Comparison of ENCODE assay signal across 10 mouse cellular contexts in the genomic region with DNA sequence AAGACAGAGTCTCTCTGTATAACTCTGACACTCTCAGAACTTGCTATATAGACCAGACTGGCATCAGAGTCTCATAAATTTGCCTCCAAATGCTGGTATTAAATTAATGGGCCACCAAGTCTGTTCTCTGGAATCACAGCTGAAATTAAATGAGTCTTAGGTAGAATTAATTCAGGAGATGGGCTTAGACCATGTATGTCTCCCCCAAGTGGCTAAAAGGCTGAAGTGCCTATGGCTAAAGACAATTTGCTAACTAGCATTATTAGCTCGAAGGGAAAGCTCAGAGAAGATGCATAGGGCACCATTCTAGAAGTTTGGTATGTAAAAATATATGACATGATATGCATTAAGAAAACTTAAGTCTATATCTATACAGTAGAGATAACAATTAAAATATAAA. TPM values are rescaled to one million over a fixed set of nuclear protein-coding genes. Genes with fewer than 3 reads are reported as not detected.
DNase-seq lines count a peak whose midpoint lies in the region; ATAC-seq and TF ChIP-seq lines count a peak whose summit lies in the region.
"Had no signal": no experiment of that assay in that cellular context is flagged by ENCODE, and none has a peak within 500 bp of the region (broad histone marks: within the 10 kb centered on the region; RNA-seq: fewer than 3 reads in every experiment).

No protein-coding gene starts in this region.

- DNase-seq in heart, postnatal 0 days (ENCODE audit: low spot score), result peak; percentile 62
- DNase-seq in 3T3-L1 (ENCODE audit: low read depth, low spot score) (peak; percentile 72), MN1 (ENCODE audit: low spot score) (peak; percentile 59)
- DNase-seq in embryo, embryonic 9.5 days (ENCODE audit: extremely low spot score), result peak; percentile 24
- DNase-seq in kidney, postnatal 10 days, result peak; percentile 70

- no peak for TF ChIP-seq EP300 in heart, postnatal 0 days (IDR thresholded peaks at IDR 0.05; ENCODE audit: low read depth)

- TF ChIP-seq CTCF in heart, postnatal 0 days (IDR thresholded peaks at IDR 0.05; ENCODE audit: low read depth), result peak; percentile 79

- H3K4me3 ChIP-seq in heart, postnatal 0 days (ENCODE audit: low read depth, low read length), result no peak overlapping the region
- no peak overlapping the region for H3K4me3 ChIP-seq in heart, embryonic 11.5 days (ENCODE audit: low read depth, low read length)
- H3K4me3 ChIP-seq in midbrain, embryonic 15.5 days, result no peak overlapping the region
- H3K4me3 ChIP-seq: myocyte had no signal

- H3K4me1 ChIP-seq in heart, postnatal 0 days (ENCODE audit: control insufficient read depth, insufficient read depth), result no peaks in the 10 kb centered on the region
- no peaks in the 10 kb centered on the region for H3K4me1 ChIP-seq in heart, embryonic 11.5 days (ENCODE audit: control insufficient read depth, insufficient read depth, low read length)
- no peaks in the 10 kb centered on the region for H3K4me1 ChIP-seq in midbrain, embryonic 15.5 days

- no peaks in the 10 kb centered on the region for H3K9me3 ChIP-seq in heart, postnatal 0 days (replicated peaks; ENCODE audit: control insufficient read depth, low read length)
- no peaks in the 10 kb centered on the region for H3K9me3 ChIP-seq in heart, embryonic 11.5 days (replicated peaks; ENCODE audit: control insufficient read depth, low read length)
- H3K9me3 ChIP-seq in midbrain, embryonic 15.5 days, result no peaks in the 10 kb centered on the region

- no peaks in the 10 kb centered on the region for H3K36me3 ChIP-seq in heart, postnatal 0 days (replicated peaks; ENCODE audit: control insufficient read depth, insufficient read depth, low read length)
- H3K36me3 ChIP-seq in heart, embryonic 11.5 days (ENCODE audit: control insufficient read depth, insufficient read depth, low read length), result no peaks in the 10 kb centered on the region
- peaks cover under 1% of the 10 kb centered on the region; the same call in 1 of the 2 replicates for H3K36me3 ChIP-seq in midbrain, embryonic 15.5 days (replicated peaks)

- H3K27me3 ChIP-seq in heart, postnatal 0 days (ENCODE audit: control insufficient read depth, insufficient read depth, low read length), result no peaks in the 10 kb centered on the region
- H3K27me3 ChIP-seq in heart, embryonic 11.5 days (ENCODE audit: control insufficient read depth, insufficient read depth, low read length), result no peaks in the 10 kb centered on the region
- H3K27me3 ChIP-seq in midbrain, embryonic 15.5 days (replicated peaks), result no peaks in the 10 kb centered on the region

- no peak for ATAC-seq in heart, postnatal 0 days (ENCODE audit: insufficient read depth, low read depth)
- ATAC-seq in heart, embryonic 11.5 days (replicated peaks; ENCODE audit: insufficient number of reproducible peaks, low FRiP score, low TSS enrichment), result no peak
- ATAC-seq in midbrain, embryonic 15.5 days (replicated peaks), result peak; percentile 63
- no peak for ATAC-seq in monocyte, adult 5-6 weeks (replicated peaks; ENCODE audit: insufficient number of reproducible peaks, low FRiP score, low TSS enrichment, poor library complexity, severe bottlenecking)

- H3K4me2 ChIP-seq in heart, postnatal 0 days (ENCODE audit: low read depth, low read length), result no peak overlapping the region
- H3K4me2 ChIP-seq in heart, embryonic 11.5 days, result no peak overlapping the region
- H3K4me2 ChIP-seq in midbrain, embryonic 15.5 days, result no peak overlapping the region

- H3K27ac ChIP-seq in heart, postnatal 0 days (ENCODE audit: low read depth), result no peak overlapping the region
- H3K27ac ChIP-seq in heart, embryonic 11.5 days (ENCODE audit: low read depth, low read length), result no peak overlapping the region
- no peak overlapping the region for H3K27ac ChIP-seq in midbrain, embryonic 15.5 days

- 30% methylated on average over 1 of the region's 1 CpGs for WGBS in heart, postnatal 0 days
- 69% methylated on average over 1 of the region's 1 CpGs for WGBS in heart, embryonic 11.5 days (ENCODE audit: insufficient replicate concordance)
- WGBS in midbrain, embryonic 15.5 days, result 33% methylated on average over 1 of the region's 1 CpGs

- no peak overlapping the region for H3K9ac ChIP-seq in heart, postnatal 0 days (replicated peaks; ENCODE audit: low read depth, low read length)
- no peak overlapping the region for H3K9ac ChIP-seq in heart, embryonic 11.5 days (ENCODE audit: low read depth, low read length)
- H3K9ac ChIP-seq in midbrain, embryonic 15.5 days, result no peak overlapping the region

RNA-seq across cellular contexts. Expression of a gene that starts 29.7 kb away (rescaled TPM):
- 31.8 and 32.0 TPM in 2 replicates for total RNA-seq in heart, postnatal 0 days (2014; rRNA removed; ENCODE audit: low replicate concordance)
- polyA plus RNA-seq in heart, postnatal 0 days (2015; fragmentation: Nextera tagmentation; extraction: Ambion mirVana), result 25.2 and 26.9 TPM in 2 replicates
- polyA plus RNA-seq in heart, embryonic 11.5 days (2014; fragmentation: Nextera tagmentation; extraction: Ambion mirVana), result 41.1 and 42.0 TPM in 2 replicates
- polyA plus RNA-seq in midbrain, embryonic 15.5 days (2015; fragmentation: Nextera tagmentation; extraction: Ambion mirVana), result 104 and 108 TPM in 2 replicates
- total RNA-seq in monocyte, adult 5-6 weeks (2017), result 7.7 to 16.5 TPM (median 9.2 TPM) in 3 replicates

RNA-seq across cellular contexts. Expression of a gene that starts 30.2 kb away (rescaled TPM):
- not detected in 2 replicates for total RNA-seq in heart, postnatal 0 days (2014; rRNA removed; ENCODE audit: low replicate concordance)
- 0.11 and 0.29 TPM in 2 replicates for polyA plus RNA-seq in heart, postnatal 0 days (2015; fragmentation: Nextera tagmentation; extraction: Ambion mirVana)
- polyA plus RNA-seq in heart, embryonic 11.5 days (2014; fragmentation: Nextera tagmentation; extraction: Ambion mirVana), result 0.19 TPM in 1 of 2 replicates, not detected in the other
- 0.65 and 0.93 TPM in 2 replicates for polyA plus RNA-seq in midbrain, embryonic 15.5 days (2015; fragmentation: Nextera tagmentation; extraction: Ambion mirVana)
- total RNA-seq in monocyte, adult 5-6 weeks (2017), result not detected in 3 replicates
- total RNA-seq: hematopoietic stem cell, adult 5-6 weeks had no signal

RNA-seq across cellular contexts. Expression of a gene that starts 54.8 kb away (rescaled TPM):
- 16.9 and 36.3 TPM in 2 replicates for total RNA-seq in heart, postnatal 0 days (2014; rRNA removed; ENCODE audit: low replicate concordance)
- 76.6 and 80.1 TPM in 2 replicates for polyA plus RNA-seq in heart, postnatal 0 days (2015; fragmentation: Nextera tagmentation; extraction: Ambion mirVana)
- polyA plus RNA-seq in heart, embryonic 11.5 days (2014; fragmentation: Nextera tagmentation; extraction: Ambion mirVana), result 56.5 and 60.8 TPM in 2 replicates
- 11.8 and 13.9 TPM in 2 replicates for polyA plus RNA-seq in midbrain, embryonic 15.5 days (2015; fragmentation: Nextera tagmentation; extraction: Ambion mirVana)
- 10.6 to 24.4 TPM (median 19.6 TPM) in 3 replicates for total RNA-seq in monocyte, adult 5-6 weeks (2017)

RNA-seq across cellular contexts. Expression of a gene that starts 57.0 kb away (rescaled TPM):
- 6.4 and 10.4 TPM in 2 replicates for total RNA-seq in heart, postnatal 0 days (2014; rRNA removed; ENCODE audit: low replicate concordance)
- polyA plus RNA-seq in heart, postnatal 0 days (2015; fragmentation: Nextera tagmentation; extraction: Ambion mirVana), result 8.1 and 8.4 TPM in 2 replicates
- polyA plus RNA-seq in heart, embryonic 11.5 days (2014; fragmentation: Nextera tagmentation; extraction: Ambion mirVana), result 9.9 and 11.5 TPM in 2 replicates
- polyA plus RNA-seq in midbrain, embryonic 15.5 days (2015; fragmentation: Nextera tagmentation; extraction: Ambion mirVana), result 10.5 TPM in 2 replicates
- total RNA-seq in monocyte, adult 5-6 weeks (2017), result 16.1 to 36.4 TPM (median 22.6 TPM) in 3 replicates
